Mouse (Mus musculus) stomach, postnatal 0 days (tissue): ENCODE results near the gene Slc38a2.

Experiments
- CTCF ChIP-seq: IDR thresholded peaks from 2 replicates; pipeline ENCODE4 v1.5.1; 2016; ENCODE audit warnings: antibody characterized with exemption, low read depth, mild to moderate bottlenecking, moderate library complexity
- EP300 ChIP-seq: optimal IDR thresholded peaks from 2 replicates; pipeline ENCODE3; 2016; ENCODE audit warnings: antibody characterized with exemption

GRCm38 (mm10) chr15:96655514-96655913 lies 44.0 kb downstream of the Slc38a2 start:
- TF ChIP-seq CTCF (no peak), EP300 (no peak)
